Mouse (Mus musculus) erythroblast, embryonic 14.5 days (primary cell): ENCODE data around the gene Dnmt3c.
"Not testable (repeated sequence)": the region's sequence is repeated elsewhere in the genome, so short reads cannot be mapped to it uniquely, and the experiment has no call there.

Experiments used
- GATA1 ChIP-seq: IDR thresholded peaks from 2 replicates; pipeline ENCODE4 v1.6.1; 2012; ENCODE audit warnings: low read length, inconsistent platforms, mixed read lengths
- TAL1 ChIP-seq: IDR thresholded peaks from 3 replicates; pipeline ENCODE4 v1.6.1; 2012; ENCODE audit warnings: low read length, inconsistent platforms, mixed read lengths

DNA sequence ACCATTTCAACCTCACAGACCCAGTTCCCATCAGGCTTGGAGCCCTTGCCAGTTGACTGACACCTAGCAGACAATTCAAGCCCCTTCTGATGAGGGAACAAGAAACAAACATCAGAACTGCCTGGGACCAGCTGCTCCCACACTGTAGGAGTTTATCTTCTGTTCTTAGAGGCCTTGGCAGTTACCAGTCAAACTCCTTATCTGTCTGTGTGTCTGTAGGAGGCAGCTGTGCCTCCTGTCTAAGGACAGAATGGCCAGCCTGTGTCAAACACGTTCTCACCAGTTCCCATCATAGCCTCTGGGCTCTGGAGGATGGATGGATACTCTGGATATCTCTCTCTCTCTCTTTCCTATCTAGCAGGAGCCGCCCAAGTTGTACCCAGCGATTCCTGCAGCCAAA is 21.4 kb downstream of the Dnmt3c start:
- TF ChIP-seq TAL1, GATA1: not testable (repeated sequence)
